Mouse (Mus musculus): ENCODE measurements around the gene Ephb1. TPM values are rescaled to one million over a fixed set of nuclear protein-coding genes. Genes with fewer than 3 reads are reported as not detected.

Ephb1 gene
- total and polyA plus RNA-seq, 3 experiments, result not detected

- no peak overlapping the region for H3K9ac ChIP-seq (ENCODE audit: control insufficient read depth, low read depth, low read length, poor library complexity, severe bottlenecking)
- no peak overlapping the region for H3K27ac ChIP-seq (ENCODE audit: control insufficient read depth, low read depth, low read length)
- no peaks in the 10 kb centered on the region for H3K36me3 ChIP-seq (ENCODE audit: control insufficient read depth in 1 of 2, insufficient read depth in 2 of 2, low read length in 2 of 2)
- H3K79me2 ChIP-seq (ENCODE audit: control insufficient read depth, insufficient read depth, low read length, poor library complexity), result no peaks in the 10 kb centered on the region
- TF ChIP-seq SMC3 (IDR thresholded peaks at IDR 0.05; ENCODE audit: low read depth, low read length) (no peak), KAT2A (conservative IDR thresholded peaks at IDR 0.05; ENCODE audit: low read depth, low read length) (no peak), NELFE (IDR thresholded peaks at IDR 0.05; ENCODE audit: low read depth, low read length) (no peak), ZNF384 (IDR thresholded peaks at IDR 0.05; ENCODE audit: low read depth, low read length) (no peak), JUND (IDR thresholded peaks at IDR 0.05; ENCODE audit: low read depth, low read length) (no peak), CHD1 (IDR thresholded peaks at IDR 0.05; ENCODE audit: low read depth, low read length) (no peak), EP300 (IDR thresholded peaks at IDR 0.05; ENCODE audit: low read depth in 1 of 2, low read length in 2 of 2) (no peak), MAFK (IDR thresholded peaks at IDR 0.05; ENCODE audit: borderline replicate concordance, low read depth, low read length) (no peak), RCOR1 (IDR thresholded peaks at IDR 0.05; ENCODE audit: low read depth, low read length) (no peak), BHLHE40 (IDR thresholded peaks at IDR 0.05; ENCODE audit: borderline replicate concordance, low read depth, low read length) (no peak), ZMIZ1 (IDR thresholded peaks at IDR 0.05; ENCODE audit: low read depth, low read length) (no peak), POLR2A (IDR thresholded peaks at IDR 0.05; ENCODE audit: control insufficient read depth in 1 of 2, insufficient read depth in 1 of 2, low read depth in 1 of 2, low read length in 2 of 2, poor library complexity in 1 of 2) (no peak), CTCF (IDR thresholded peaks at IDR 0.05 in 2 of 3, conservative IDR thresholded peaks at IDR 0.05 in 1 of 3; ENCODE audit: control insufficient read depth in 1 of 3, insufficient read depth in 1 of 3, low read depth in 2 of 3, low read length in 3 of 3, poor library complexity in 1 of 3, severe bottlenecking in 1 of 3) (no peak), ZC3H11A (IDR thresholded peaks at IDR 0.05; ENCODE audit: low read depth, low read length) (no peak)
- no peaks in the 10 kb centered on the region for H3K4me1 ChIP-seq (ENCODE audit: control insufficient read depth in 1 of 2, insufficient read depth in 2 of 2, low read length in 2 of 2)
- no peaks in the 10 kb centered on the region for H3K27me3 ChIP-seq (ENCODE audit: control insufficient read depth in 1 of 2, insufficient read depth in 2 of 2, low read length in 2 of 2)
- H3K9me3 ChIP-seq (replicated peaks; ENCODE audit: insufficient read depth, low read length), result no peaks in the 10 kb centered on the region
- DNase-seq (ENCODE audit: low read depth, low spot score), result no peak
- H3K4me3 ChIP-seq (ENCODE audit: control insufficient read depth in 1 of 2, insufficient read depth in 1 of 2, low read depth in 2 of 2, low read length in 2 of 2), result no peak overlapping the region
Measured at GRCm38 (mm10) chr9:102367796-102368195, 13.3 kb upstream of the Ephb1 start.

GRCm38 (mm10) chr9:102365536-102365935, 11.0 kb upstream of the Ephb1 start:
- Histone ChIP-seq H3K36me3 (ENCODE audit: control insufficient read depth in 1 of 2, insufficient read depth in 2 of 2, low read length in 2 of 2) (no peaks in the 10 kb centered on the region), H3K9ac (ENCODE audit: control insufficient read depth, low read depth, low read length, poor library complexity, severe bottlenecking) (no peak overlapping the region), H3K4me3 (ENCODE audit: control insufficient read depth in 1 of 2, insufficient read depth in 1 of 2, low read depth in 2 of 2, low read length in 2 of 2) (no peak overlapping the region), H3K27ac (ENCODE audit: control insufficient read depth, low read depth, low read length) (no peak overlapping the region), H3K27me3 (ENCODE audit: control insufficient read depth in 1 of 2, insufficient read depth in 2 of 2, low read length in 2 of 2) (no peaks in the 10 kb centered on the region), H3K4me1 (ENCODE audit: control insufficient read depth in 1 of 2, insufficient read depth in 2 of 2, low read length in 2 of 2) (no peaks in the 10 kb centered on the region), H3K79me2 (ENCODE audit: control insufficient read depth, insufficient read depth, low read length, poor library complexity) (no peaks in the 10 kb centered on the region), H3K9me3 (replicated peaks; ENCODE audit: insufficient read depth, low read length) (no peaks in the 10 kb centered on the region)
- DNase-seq (ENCODE audit: low read depth, low spot score), result no peak
- TF ChIP-seq ZNF384 (IDR thresholded peaks at IDR 0.05; ENCODE audit: low read depth, low read length) (no peak), SMC3 (IDR thresholded peaks at IDR 0.05; ENCODE audit: low read depth, low read length) (no peak), MYB (IDR thresholded peaks at IDR 0.05; ENCODE audit: low read depth, low read length) (no peak), E2F4 (IDR thresholded peaks at IDR 0.05; ENCODE audit: borderline replicate concordance, low read depth, low read length) (no peak), RAD21 (IDR thresholded peaks at IDR 0.05; ENCODE audit: low read depth, low read length) (no peak), USF1 (IDR thresholded peaks at IDR 0.05; ENCODE audit: low read depth, low read length) (no peak)
